In genomic region chr3:41386299-41386698, GRCm38 (mm10) we compare ENCODE assay signal across 26 mouse cellular contexts.
"Had no signal": no experiment of that assay in that cellular context is flagged by ENCODE, and none has a peak within 500 bp of the region (broad histone marks: within the 10 kb centered on the region; RNA-seq: fewer than 3 reads in every experiment).

No protein-coding gene starts in this region.

- H3K36me3 ChIP-seq: heart, embryonic 10.5 days; heart, embryonic 12.5 days; hindbrain, embryonic 10.5 days; hindbrain, embryonic 12.5 days; limb, embryonic 10.5 days; limb, embryonic 12.5 days; liver, embryonic 13.5 days; liver, embryonic 15.5 days had no signal

- H3K27me3 ChIP-seq: heart, embryonic 12.5 days; hindbrain, embryonic 12.5 days; limb, embryonic 12.5 days; liver, embryonic 13.5 days; liver, embryonic 15.5 days had no signal

- H3K9ac ChIP-seq: forebrain, postnatal 0 days; heart, embryonic 12.5 days; hindbrain, embryonic 12.5 days; hindbrain, embryonic 14.5 days; limb, embryonic 12.5 days; liver, embryonic 13.5 days; liver, embryonic 15.5 days had no signal

- ATAC-seq: forebrain, postnatal 0 days; hindbrain, embryonic 16.5 days; inflammation-experienced regulatory T-cells, adult 6 months had no signal

- DNase-seq: forebrain, postnatal 0 days; gastrocnemius, adult 2 months; gastrocnemius, postnatal 10 days; gastrocnemius, postnatal 25 days; heart, adult 18-20 months; heart, postnatal 10 days; heart, postnatal 4 days; kidney, adult 11 months; kidney, adult 8-10 months; kidney, postnatal 14 days; kidney, postnatal 36 days; layer of hippocampus, adult 9-11 months; liver; liver, embryonic 13.5 days had no signal

- H3K4me1 ChIP-seq: hindbrain, embryonic 10.5 days; hindbrain, embryonic 12.5 days; liver, embryonic 15.5 days had no signal

- H3K4me3 ChIP-seq: gastrocnemius, adult 2 months; heart, embryonic 10.5 days; heart, embryonic 12.5 days; hindbrain, embryonic 10.5 days; hindbrain, embryonic 12.5 days; left cerebral cortex, adult 2 months; limb, embryonic 10.5 days; limb, embryonic 12.5 days; liver, embryonic 13.5 days; liver, embryonic 15.5 days had no signal

- H3K9me3 ChIP-seq: heart, embryonic 10.5 days; hindbrain, embryonic 10.5 days; hindbrain, embryonic 12.5 days; limb, embryonic 10.5 days; liver, embryonic 13.5 days; liver, embryonic 15.5 days had no signal

- H3K4me2 ChIP-seq: heart, embryonic 12.5 days; hindbrain, embryonic 12.5 days; hindbrain, embryonic 14.5 days; limb, embryonic 12.5 days; liver, embryonic 13.5 days; liver, embryonic 15.5 days had no signal

- H3K27ac ChIP-seq: gastrocnemius, adult 2 months; heart, embryonic 10.5 days; hindbrain, embryonic 10.5 days; hindbrain, embryonic 12.5 days; hindbrain, embryonic 14.5 days; kidney, postnatal 0 days; left cerebral cortex, adult 2 months; limb, embryonic 10.5 days; limb, embryonic 12.5 days; liver, embryonic 13.5 days; liver, embryonic 15.5 days had no signal
